Mouse (Mus musculus): ENCODE measurements around the gene Fam169b.

DNA sequence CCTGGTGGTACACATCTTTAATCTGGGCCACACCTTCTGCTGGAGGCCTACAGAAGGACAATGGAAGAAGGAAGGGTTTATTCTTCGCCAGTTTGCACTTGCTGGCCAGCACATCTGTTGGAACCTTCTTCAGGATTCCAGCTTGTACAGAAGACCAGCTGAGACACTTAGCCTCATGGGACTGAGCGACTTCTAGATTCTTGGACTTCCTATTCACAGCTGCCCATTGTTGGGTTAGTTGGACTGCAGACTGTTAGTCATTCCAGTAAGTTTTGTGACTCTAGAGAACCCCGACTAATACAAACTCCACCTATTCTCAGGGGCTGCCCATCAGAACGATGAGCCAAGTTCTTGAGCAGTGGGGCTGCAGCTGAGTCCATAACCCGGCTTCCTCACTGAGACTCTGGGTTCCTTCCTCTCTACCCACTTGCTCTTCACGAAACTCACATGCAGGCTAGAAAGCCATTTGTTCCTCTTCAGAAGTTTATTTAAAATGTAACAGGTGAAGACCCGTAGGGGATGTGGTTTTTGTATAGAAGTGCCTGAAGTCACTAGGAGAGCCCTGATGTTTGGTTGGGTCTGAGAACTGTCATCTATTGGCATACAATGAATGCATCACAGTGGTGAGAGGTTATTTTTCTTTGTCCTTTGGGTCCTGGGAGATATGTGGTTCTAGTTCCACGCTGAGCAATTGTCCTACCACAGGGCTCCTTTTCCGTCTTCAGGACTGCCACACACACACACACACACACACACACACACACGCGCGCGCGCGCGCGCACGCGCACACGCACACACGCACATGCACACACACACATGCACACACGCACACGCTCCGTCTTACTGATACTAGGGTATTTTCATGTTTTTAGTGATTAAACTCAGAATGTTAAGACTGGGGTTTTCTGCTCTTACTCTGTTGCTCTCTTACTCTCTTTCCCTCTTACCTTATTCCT, 13.2 kb downstream of the Fam169b start:
- TF ChIP-seq CTCF (conservative IDR thresholded peaks at IDR 0.05; ENCODE audit: insufficient read depth, insufficient read length, low read depth, low read length) (no peak), POLR2A (IDR thresholded peaks at IDR 0.05; ENCODE audit: low read depth, low read length) (no peak)
